10 mouse cellular contexts compared by ENCODE assay signal in the genomic region with DNA sequence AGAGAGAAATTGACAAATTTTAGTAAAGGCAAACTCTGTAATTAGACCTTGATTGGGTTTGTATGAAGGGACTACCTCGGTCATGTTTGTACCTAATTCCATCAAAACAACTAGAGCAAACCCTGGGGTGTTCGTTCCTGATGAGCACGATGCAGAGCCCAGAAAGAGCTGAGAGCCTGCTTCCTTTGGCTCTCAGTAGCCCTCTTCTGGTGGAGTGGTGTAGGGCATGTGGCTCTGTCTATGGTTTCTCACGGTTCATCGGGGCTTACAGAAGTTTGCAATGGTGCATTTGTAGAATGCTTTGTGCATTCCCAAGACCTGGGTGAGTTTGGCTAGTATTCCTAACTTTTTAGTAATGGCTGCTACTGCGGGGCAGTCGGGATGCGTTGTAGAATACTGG. TPM values are rescaled to one million over a fixed set of nuclear protein-coding genes. Genes with fewer than 3 reads are reported as not detected.
DNase-seq lines count a peak whose midpoint lies in the region; ATAC-seq and TF ChIP-seq lines count a peak whose summit lies in the region.
"Had no signal": no experiment of that assay in that cellular context is flagged by ENCODE, and none has a peak within 500 bp of the region (broad histone marks: within the 10 kb centered on the region; RNA-seq: fewer than 3 reads in every experiment).

No protein-coding gene starts in this region.

- no peaks in the 10 kb centered on the region for H3K9me3 ChIP-seq in ES-Bruce4 (replicated peaks; ENCODE audit: control insufficient read depth, insufficient read depth, low read length, poor library complexity, severe bottlenecking)
- H3K9me3 ChIP-seq in lung, postnatal 0 days (ENCODE audit: low read length), result no peaks in the 10 kb centered on the region

- peak; percentile 43 to 67 for DNase-seq in cerebellum, postnatal 14 days
- DNase-seq in cerebellum, adult 11-12 months, result no peak
- peak; percentile 27 to 31 for DNase-seq in left cerebral cortex, adult 18-20 months (ENCODE audit: low spot score in 2 of 2)
- DNase-seq in left cerebral cortex, postnatal 36 days (ENCODE audit: low spot score in 2 of 2), result no peak
- DNase-seq in lung, postnatal 0 days (ENCODE audit: low spot score), result peak; percentile 21
- DNase-seq in thymus, postnatal 4 days, result peak; percentile 62

- H3K27ac ChIP-seq in ES-Bruce4 (ENCODE audit: insufficient read depth, low read length), result no peak overlapping the region
- no peak overlapping the region for H3K27ac ChIP-seq in lung, postnatal 0 days (ENCODE audit: low read length)

- H3K4me2 ChIP-seq in lung, postnatal 0 days (replicated peaks; ENCODE audit: low read depth, low read length), result no peak overlapping the region

- TF ChIP-seq POLR2A in ES-Bruce4 (IDR thresholded peaks at IDR 0.05; ENCODE audit: insufficient read depth, low read length), result no peak

- 69% methylated on average over 8 of the region's 8 CpGs for WGBS in lung, postnatal 0 days

- H3K4me3 ChIP-seq in ES-Bruce4 (ENCODE audit: low read depth, low read length), result no peak overlapping the region
- no peak overlapping the region for H3K4me3 ChIP-seq in lung, postnatal 0 days (ENCODE audit: low read depth, low read length)

- H3K36me3 ChIP-seq in ES-Bruce4 (ENCODE audit: control insufficient read depth, insufficient read depth, low read length, poor library complexity, severe bottlenecking), result peaks cover 63% of the 10 kb centered on the region
- H3K36me3 ChIP-seq in lung, postnatal 0 days (ENCODE audit: insufficient read depth, low read length), result peaks cover 39% of the 10 kb centered on the region

- no peaks in the 10 kb centered on the region for H3K4me1 ChIP-seq in ES-Bruce4 (ENCODE audit: control insufficient read depth, insufficient read depth, low read length)
- no peaks in the 10 kb centered on the region for H3K4me1 ChIP-seq in lung, postnatal 0 days (ENCODE audit: insufficient read depth, low read depth, low read length)

- intact Hi-C loops in left cerebral cortex, postnatal 36 days (cut with DNase I), result no loop called here

- TF ChIP-seq EP300 in ES-Bruce4 (IDR thresholded peaks at IDR 0.05; ENCODE audit: insufficient read depth, low read depth, low read length), result no peak
- TF ChIP-seq EP300 in lung, postnatal 0 days (IDR thresholded peaks at IDR 0.05), result no peak

- no peak for ATAC-seq in lung, postnatal 0 days
- no peak for ATAC-seq in monocyte, adult 5-6 weeks (replicated peaks; ENCODE audit: insufficient number of reproducible peaks, low FRiP score, low TSS enrichment, poor library complexity, severe bottlenecking)

- no peak overlapping the region for H3K9ac ChIP-seq in ES-Bruce4 (ENCODE audit: low read depth, poor library complexity, severe bottlenecking)
- H3K9ac ChIP-seq in lung, postnatal 0 days (replicated peaks; ENCODE audit: low read depth), result no peak overlapping the region

- peak; percentile 48 for TF ChIP-seq CTCF in ES-Bruce4 (IDR thresholded peaks at IDR 0.05; ENCODE audit: low read depth, low read length)
- peak; percentile 70 for TF ChIP-seq CTCF in lung, postnatal 0 days (IDR thresholded peaks at IDR 0.05)

- no peaks in the 10 kb centered on the region for H3K27me3 ChIP-seq in ES-Bruce4 (ENCODE audit: control insufficient read depth, insufficient read depth, low read length, poor library complexity, severe bottlenecking)
- H3K27me3 ChIP-seq in lung, postnatal 0 days (replicated peaks; ENCODE audit: insufficient read depth, low read length), result no peaks in the 10 kb centered on the region

RNA-seq across cellular contexts. Expression of gene Rsl24d1, which starts 8.5 kb away (rescaled TPM):
- 10 to 100 TPM; 53.4 to 60.5 TPM for total RNA-seq in left cerebral cortex, adult 18-20 months (2021)
- 10 to 100 TPM; 56.2 to 56.8 TPM for total RNA-seq in left cerebral cortex, postnatal 36 days (2021)
- polyA plus RNA-seq in ES-Bruce4 (2011; ENCODE audit: insufficient read depth, insufficient read length, low read depth, missing spikeins), result 144 and 146 TPM in 2 replicates
- polyA plus RNA-seq in lung, postnatal 0 days (2015; fragmentation: Nextera tagmentation; extraction: Ambion mirVana), result 58.8 and 59.8 TPM in 2 replicates
- total RNA-seq in monocyte, adult 5-6 weeks (2017), result 52.8 to 89.3 TPM (median 60.9 TPM) in 3 replicates

RNA-seq across cellular contexts. Expression of gene Gm20509, which starts 19.5 kb away (rescaled TPM):
- total RNA-seq in left cerebral cortex, adult 18-20 months (2021), result under 1 TPM in 1 of 2 experiments, not detected in 1; 0.49 TPM
- total RNA-seq in left cerebral cortex, postnatal 36 days (2021), result not detected
- not detected in 2 replicates for polyA plus RNA-seq in ES-Bruce4 (2011; ENCODE audit: insufficient read depth, insufficient read length, low read depth, missing spikeins)
- not detected in 2 replicates for polyA plus RNA-seq in lung, postnatal 0 days (2015; fragmentation: Nextera tagmentation; extraction: Ambion mirVana)
- 2.2 TPM in 1 of 3 replicates, not detected in the others for total RNA-seq in monocyte, adult 5-6 weeks (2017)
- total RNA-seq: left cerebral cortex, postnatal 10 days had no signal
- polyA plus RNA-seq: neural tube, embryonic 14.5 days had no signal

RNA-seq across cellular contexts. Expression of gene Khdc3, which starts 20.1 kb away (rescaled TPM):
- total RNA-seq in left cerebral cortex, adult 18-20 months (2021), result 1 to 10 TPM; 1.7 to 2.3 TPM
- 1 to 10 TPM in 1 of 2 experiments, under 1 TPM in 1; 0.96 to 3.2 TPM for total RNA-seq in left cerebral cortex, postnatal 36 days (2021)
- polyA plus RNA-seq in ES-Bruce4 (2011; ENCODE audit: insufficient read depth, insufficient read length, low read depth, missing spikeins), result 2.3 and 4.0 TPM in 2 replicates
- polyA plus RNA-seq in lung, postnatal 0 days (2015; fragmentation: Nextera tagmentation; extraction: Ambion mirVana), result 0.12 and 0.14 TPM in 2 replicates
- 1.3 TPM in 1 of 3 replicates, not detected in the others for total RNA-seq in monocyte, adult 5-6 weeks (2017)

Comparison
In these comparisons a context has a peak if more than half of its experiments do, and no peak if none do; other contexts are left out.
1. DNase-seq: peak in cerebellum, postnatal 14 days (2 of 2), left cerebral cortex, adult 18-20 months (2 of 2), lung, postnatal 0 days (single experiment) and thymus, postnatal 4 days (single experiment); none in cerebellum, adult 11-12 months (single experiment) and left cerebral cortex, postnatal 36 days (0 of 2).